ENCODE assay signal across 10 mouse cellular contexts in genomic region chr1:184786376-184787151, GRCm38 (mm10). TPM values are rescaled to one million over a fixed set of nuclear protein-coding genes. Genes with fewer than 3 reads are reported as not detected.
A peak's percentile ranks its signal among the peaks of the same experiment; 100 is the strongest.
DNase-seq lines count a peak whose midpoint lies in the region; ATAC-seq and TF ChIP-seq lines count a peak whose summit lies in the region.
"Had no signal": no experiment of that assay in that cellular context is flagged by ENCODE, and none has a peak within 500 bp of the region (broad histone marks: within the 10 kb centered on the region; RNA-seq: fewer than 3 reads in every experiment).

No protein-coding gene starts in this region.

- ATAC-seq in midbrain, embryonic 11.5 days (ENCODE audit: low FRiP score), result no peak
- no peak for ATAC-seq in midbrain, embryonic 14.5 days (ENCODE audit: low FRiP score, low TSS enrichment)
- no peak for ATAC-seq in Patski
- ATAC-seq in hindbrain, embryonic 11.5 days (ENCODE audit: low FRiP score), result no peak

- H3K4me3 ChIP-seq in midbrain, embryonic 11.5 days (ENCODE audit: low read depth, low read length), result no peak overlapping the region
- no peak overlapping the region for H3K4me3 ChIP-seq in midbrain, embryonic 14.5 days (replicated peaks; ENCODE audit: low read depth, low read length)
- H3K4me3 ChIP-seq in hindbrain, embryonic 11.5 days (ENCODE audit: low read depth, low read length), result no peak overlapping the region
- H3K4me3 ChIP-seq: megakaryocyte, embryonic 14.5 days; neural tube, embryonic 13.5 days had no signal

- 71% methylated on average over 13 of the region's 13 CpGs for WGBS in midbrain, embryonic 11.5 days
- 71% methylated on average over 13 of the region's 13 CpGs for WGBS in midbrain, embryonic 14.5 days
- WGBS in hindbrain, embryonic 11.5 days, result 68% methylated on average over 13 of the region's 13 CpGs

- DNase-seq in midbrain, embryonic 11.5 days (ENCODE audit: low spot score, missing footprints), result peak; percentile 51
- DNase-seq in midbrain, embryonic 14.5 days, result no peak
- DNase-seq in Patski (ENCODE audit: low read depth, low spot score), result no peak
- peak; percentile 43 for DNase-seq in induced T-regulatory cell, adult 2 months (ENCODE audit: low read depth)
- DNase-seq in thymus, postnatal 14 days, result peak; percentile 15
- DNase-seq in hindbrain, embryonic 11.5 days (ENCODE audit: low spot score), result no peak
- no peak for DNase-seq in embryo, embryonic 10 days (ENCODE audit: low spot score)
- DNase-seq: cerebellum, adult 11 months had no signal

- H3K27me3 ChIP-seq in midbrain, embryonic 11.5 days (ENCODE audit: control insufficient read depth, insufficient read depth, low read length), result no peaks in the 10 kb centered on the region
- H3K27me3 ChIP-seq in midbrain, embryonic 14.5 days (ENCODE audit: control insufficient read depth, insufficient read depth, low read length), result no peaks in the 10 kb centered on the region
- no peaks in the 10 kb centered on the region for H3K27me3 ChIP-seq in Patski
- H3K27me3 ChIP-seq in hindbrain, embryonic 11.5 days (ENCODE audit: control insufficient read depth, insufficient read depth, low read length), result no peaks in the 10 kb centered on the region
- H3K27me3 ChIP-seq: neural tube, embryonic 13.5 days had no signal

- no peak overlapping the region for H3K27ac ChIP-seq in midbrain, embryonic 11.5 days (ENCODE audit: low read depth, low read length)
- no peak overlapping the region for H3K27ac ChIP-seq in midbrain, embryonic 14.5 days (replicated peaks; ENCODE audit: low read depth, low read length)
- no peak overlapping the region for H3K27ac ChIP-seq in hindbrain, embryonic 11.5 days (ENCODE audit: low read depth, low read length)
- H3K27ac ChIP-seq: neural tube, embryonic 13.5 days had no signal

- TF ChIP-seq CTCF in Patski (IDR thresholded peaks at IDR 0.05), result peak; percentile 63

- no peak overlapping the region for H3K9ac ChIP-seq in midbrain, embryonic 11.5 days (ENCODE audit: low read length)
- no peak overlapping the region for H3K9ac ChIP-seq in midbrain, embryonic 14.5 days (replicated peaks; ENCODE audit: low read length)
- H3K9ac ChIP-seq in hindbrain, embryonic 11.5 days (ENCODE audit: low read depth, low read length), result no peak overlapping the region
- H3K9ac ChIP-seq: neural tube, embryonic 13.5 days had no signal

- no peaks in the 10 kb centered on the region for H3K9me3 ChIP-seq in midbrain, embryonic 11.5 days (ENCODE audit: control insufficient read depth, low read length)
- H3K9me3 ChIP-seq in midbrain, embryonic 14.5 days (ENCODE audit: control insufficient read depth, low read length), result no peaks in the 10 kb centered on the region
- H3K9me3 ChIP-seq in hindbrain, embryonic 11.5 days (ENCODE audit: control insufficient read depth, low read length), result no peaks in the 10 kb centered on the region
- H3K9me3 ChIP-seq: neural tube, embryonic 13.5 days had no signal

- H3K36me3 ChIP-seq in midbrain, embryonic 11.5 days (ENCODE audit: control insufficient read depth, insufficient read depth, low read length), result no peaks in the 10 kb centered on the region
- H3K36me3 ChIP-seq in midbrain, embryonic 14.5 days (ENCODE audit: control insufficient read depth, insufficient read depth, low read length), result no peaks in the 10 kb centered on the region
- no peaks in the 10 kb centered on the region for H3K36me3 ChIP-seq in hindbrain, embryonic 11.5 days (ENCODE audit: control insufficient read depth, insufficient read depth, low read length)
- H3K36me3 ChIP-seq: neural tube, embryonic 13.5 days had no signal

- POLR2A ChIA-PET in Patski (lab: Charles Lee), result no interaction called here

- in situ Hi-C loops in Patski (cut with MboI; ENCODE audit: low pct_unique_long_range_greater_than_20kb), result no loop called here

- no peaks in the 10 kb centered on the region for H3K4me1 ChIP-seq in midbrain, embryonic 11.5 days (ENCODE audit: control insufficient read depth, insufficient read depth, low read length)
- no peaks in the 10 kb centered on the region for H3K4me1 ChIP-seq in midbrain, embryonic 14.5 days (ENCODE audit: control insufficient read depth, insufficient read depth, low read length)
- H3K4me1 ChIP-seq in hindbrain, embryonic 11.5 days (replicated peaks; ENCODE audit: control insufficient read depth, insufficient read depth, low read length), result no peaks in the 10 kb centered on the region
- H3K4me1 ChIP-seq: neural tube, embryonic 13.5 days had no signal

- no peak overlapping the region for H3K4me2 ChIP-seq in midbrain, embryonic 11.5 days
- H3K4me2 ChIP-seq in midbrain, embryonic 14.5 days (ENCODE audit: low read length), result no peak overlapping the region
- H3K4me2 ChIP-seq in hindbrain, embryonic 11.5 days (replicated peaks; ENCODE audit: low read depth, low read length), result no peak overlapping the region
- H3K4me2 ChIP-seq: neural tube, embryonic 13.5 days had no signal

- CTCF ChIA-PET in Patski (lab: Charles Lee), result no interaction called here

RNA-seq across cellular contexts. Expression of gene Marc1, which starts 24.5 kb away (rescaled TPM):
- not detected in 2 replicates for polyA plus RNA-seq in midbrain, embryonic 11.5 days (2014; fragmentation: Nextera tagmentation; extraction: Ambion mirVana)
- 0.13 and 0.28 TPM in 2 replicates for polyA plus RNA-seq in midbrain, embryonic 14.5 days (2014; fragmentation: Nextera tagmentation; extraction: Ambion mirVana)
- not detected for polyA plus RNA-seq in Patski (2021)
- 0.21 and 0.26 TPM in 2 replicates for polyA plus RNA-seq in hindbrain, embryonic 11.5 days (2014; fragmentation: Nextera tagmentation; extraction: Ambion mirVana)
- polyA plus RNA-seq: neural tube, embryonic 13.5 days had no signal

RNA-seq across cellular contexts. Expression of gene Hlx, which starts 54.1 kb away (rescaled TPM):
- polyA plus RNA-seq in midbrain, embryonic 11.5 days (2014; fragmentation: Nextera tagmentation; extraction: Ambion mirVana), result 2.2 and 2.7 TPM in 2 replicates
- 0.35 and 1.2 TPM in 2 replicates for polyA plus RNA-seq in midbrain, embryonic 14.5 days (2014; fragmentation: Nextera tagmentation; extraction: Ambion mirVana)
- 1.3 TPM for polyA plus RNA-seq in Patski (2021)
- polyA plus RNA-seq in hindbrain, embryonic 11.5 days (2014; fragmentation: Nextera tagmentation; extraction: Ambion mirVana), result 3.9 and 4.1 TPM in 2 replicates

RNA-seq across cellular contexts. Expression of gene Marc2, which starts 59.7 kb away (rescaled TPM):
- 107 and 110 TPM in 2 replicates for polyA plus RNA-seq in midbrain, embryonic 11.5 days (2014; fragmentation: Nextera tagmentation; extraction: Ambion mirVana)
- polyA plus RNA-seq in midbrain, embryonic 14.5 days (2014; fragmentation: Nextera tagmentation; extraction: Ambion mirVana), result 111 and 112 TPM in 2 replicates
- 251 TPM for polyA plus RNA-seq in Patski (2021)
- polyA plus RNA-seq in hindbrain, embryonic 11.5 days (2014; fragmentation: Nextera tagmentation; extraction: Ambion mirVana), result 109 and 114 TPM in 2 replicates

Comparison
In these comparisons a context has a peak if more than half of its experiments do, and no peak if none do; other contexts are left out.
1. DNase-seq: peak in midbrain, embryonic 11.5 days (single experiment), induced T-regulatory cell, adult 2 months (single experiment) and thymus, postnatal 14 days (single experiment); none in midbrain, embryonic 14.5 days (single experiment), Patski (single experiment), hindbrain, embryonic 11.5 days (single experiment) and embryo, embryonic 10 days (single experiment).